ENCODE assay signal across 1 mouse cellular context in the genomic region with DNA sequence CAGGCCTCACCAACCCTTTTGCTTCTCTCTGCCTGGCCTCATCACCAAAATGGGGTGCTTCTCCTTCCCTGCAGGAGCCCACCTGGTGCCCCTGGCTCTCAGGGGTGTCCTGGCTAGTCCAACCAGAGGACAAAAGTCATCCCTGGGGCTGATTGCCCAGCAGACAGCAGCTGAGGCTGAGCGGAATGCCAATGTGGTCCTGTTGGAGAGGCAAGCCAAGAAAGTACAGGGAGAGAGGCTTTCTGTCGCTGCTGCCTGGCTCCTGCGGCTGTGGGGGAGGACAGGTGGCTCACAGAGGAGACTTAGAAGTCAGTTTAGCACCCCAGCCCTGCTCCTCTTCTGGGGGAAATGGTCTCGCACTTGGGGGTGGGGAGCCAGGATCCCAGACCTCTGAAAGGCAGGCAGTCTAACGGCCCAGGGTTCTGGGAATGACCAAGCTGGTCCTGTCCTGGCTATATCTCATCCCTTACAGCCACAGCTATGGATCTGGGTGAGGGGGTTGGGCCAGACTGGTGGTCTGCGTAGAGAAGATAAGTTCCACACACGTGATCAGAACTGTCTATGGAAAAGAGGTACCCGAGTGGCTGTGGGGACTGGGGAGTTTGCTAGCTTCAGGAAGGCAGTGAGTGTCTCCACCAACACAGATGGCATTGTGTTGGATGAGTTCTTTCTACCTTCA.
TF ChIP-seq lines count a peak whose summit lies in the region.

No protein-coding gene starts in this region.

TF ChIP-seq in MEL, 35 proteins besides CTCF, POLR2A, EP300 and RAD21 (continued from another document):
- TF ChIP-seq TAL1 (IDR thresholded peaks at IDR 0.05; ENCODE audit: low read length) (0 out of 2 replicates have a peak, but pooled peaks have one; percentile 31), BHLHE40 (IDR thresholded peaks at IDR 0.05; ENCODE audit: borderline replicate concordance, low read depth, low read length) (no peak)
